Mouse (Mus musculus) ES-E14 (cell line): ENCODE data around the gene Cd2bp2. TPM values are rescaled to one million over a fixed set of nuclear protein-coding genes. Genes with fewer than 3 reads are reported as not detected.

Experiments
- DNase-seq: peaks from one replicate; pipeline ENCODE4 v3.0.0-alpha.2; 2013; ENCODE audit warnings: low read depth, low spot score
- H3K27ac ChIP-seq: 2 replicates; pipeline ENCODE4 v1.5.1; 2012; ENCODE audit warnings: low read depth, mild to moderate bottlenecking, low read length, moderate library complexity, mixed read lengths; ENCODE audit not compliant: poor library complexity, insufficient read depth, severe bottlenecking
- H3K36me3 ChIP-seq: 2 replicates; pipeline ENCODE4 v1.6.1; 2012; ENCODE audit warnings: mild to moderate bottlenecking, low read length, moderate library complexity, mixed read lengths; ENCODE audit not compliant: control insufficient read depth, poor library complexity, insufficient read depth, severe bottlenecking
- H3K4me1 ChIP-seq, 2 experiments: fragments of 150-350 bp in 1 of 2; sonication (generic) in 1 of 2; 2 replicates each; pipeline ENCODE4 v1.6.1; 2012; ENCODE audit warnings: low read length in 2 of 2, mild to moderate bottlenecking in 1 of 2, mixed read lengths in 1 of 2; ENCODE audit not compliant: control insufficient read depth in 2 of 2, insufficient read depth in 2 of 2, poor library complexity in 1 of 2
- H3K4me3 ChIP-seq, 2 experiments: fragments of 150-350 bp in 1 of 2; sonication (generic) in 1 of 2; 2 replicates each; pipeline ENCODE4 v1.5.1; 2012; ENCODE audit warnings: low read length in 2 of 2, low read depth in 1 of 2, mild to moderate bottlenecking in 1 of 2, mixed read lengths in 1 of 2; ENCODE audit not compliant: insufficient read depth in 1 of 2, poor library complexity in 1 of 2, severe bottlenecking in 1 of 2
- H3K9ac ChIP-seq: 2 replicates; pipeline ENCODE4 v1.6.1; 2012; ENCODE audit warnings: low read depth, mild to moderate bottlenecking, low read length, mixed read lengths; ENCODE audit not compliant: poor library complexity, insufficient read depth, severe bottlenecking
- H3K9me3 ChIP-seq: fragments of 150-350 bp; sonication (generic); 2 replicates; pipeline ENCODE4 v1.6.1; 2012; ENCODE audit warnings: low read depth, mild to moderate bottlenecking, low read length; ENCODE audit not compliant: control insufficient read depth, insufficient read depth
- CHD2 ChIP-seq: IDR thresholded peaks from 2 replicates; pipeline ENCODE4 v1.6.1; 2014; ENCODE audit warnings: mild to moderate bottlenecking, low read depth, low read length, inconsistent platforms
- HCFC1 ChIP-seq: IDR thresholded peaks from 2 replicates; pipeline ENCODE4 v1.6.1; 2012; ENCODE audit warnings: low read length, inconsistent platforms, borderline replicate concordance; ENCODE audit not compliant: insufficient read depth
- MAFK ChIP-seq: IDR thresholded peaks from 2 replicates; pipeline ENCODE4 v1.6.1; 2014; ENCODE audit warnings: mild to moderate bottlenecking, low read depth, low read length, inconsistent platforms; ENCODE audit not compliant: insufficient read depth
- ZC3H11A ChIP-seq: IDR thresholded peaks from 2 replicates; pipeline ENCODE4 v1.6.1; 2012; ENCODE audit warnings: low read depth, mild to moderate bottlenecking, inconsistent platforms, low read length, borderline replicate concordance
- ZNF384 ChIP-seq: IDR thresholded peaks from 2 replicates; pipeline ENCODE4 v1.6.1; 2012; ENCODE audit warnings: low read depth, low read length, inconsistent platforms
- in situ Hi-C, 2 experiments: fragments of 600-800 bp; cut with MboI; formaldehyde crosslinking; loops; one replicate each; pipeline ENCODE4 v1.15.1; 2025; ENCODE audit warnings: low sequenced_read_pairs in 2 of 2, inconsistent platforms in 1 of 2; ENCODE audit not compliant: unreplicated experiment in 2 of 2
- total RNA-seq: library from RNA; depleted of rRNA; stranded (reverse); fragments of 300-350 nt; gene quantifications from 2 replicates; pipeline ENCODE4 v1.2.3, GENCODE M21; 2012

The Cd2bp2 gene
- total RNA-seq, 1 experiment: 113 TPM

DNA sequence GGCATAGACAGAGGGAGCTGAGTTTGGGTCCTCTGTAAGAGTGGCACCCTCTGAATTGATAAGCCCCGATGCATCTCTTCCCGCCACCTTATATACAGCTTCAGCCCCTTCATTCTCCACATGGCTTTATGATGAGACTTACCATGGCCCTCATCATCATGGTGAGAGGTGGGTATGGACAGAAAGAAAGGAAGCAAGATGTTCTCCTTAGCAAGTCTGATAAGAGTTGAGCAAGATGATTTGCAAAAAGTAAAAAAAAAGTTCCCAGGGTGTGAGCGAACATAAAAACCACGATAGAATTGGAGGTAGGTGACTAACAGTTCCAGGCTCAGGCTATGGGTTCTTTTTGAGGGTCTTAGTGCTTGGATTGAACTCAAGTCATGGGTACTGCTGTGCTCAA is 22.8 kb upstream of the Cd2bp2 start:
- no peak for DNase-seq
- peaks cover 20 to 21% of the 10 kb centered on the region in 2 experiments for H3K4me1 ChIP-seq
- peaks cover 18% of the 10 kb centered on the region for H3K36me3 ChIP-seq
- H3K9me3 ChIP-seq: no peaks in the 10 kb centered on the region
- H3K4me3 ChIP-seq: peak overlapping the region in 1 of 2 experiments; percentile 55; a peak in 2 of 4 replicates
- H3K27ac ChIP-seq: peak overlapping the region; percentile 30; the same call in 1 of the 2 replicates
- peak overlapping the region; percentile 67; the same call in 1 of the 2 replicates for H3K9ac ChIP-seq
- in situ Hi-C loops: no loop called here
- TF ChIP-seq CHD2 (no peak), ZNF384 (no peak), MAFK (no peak), HCFC1 (no peak), ZC3H11A (no peak)

- in situ Hi-C loops: no loop called here
- Histone ChIP-seq H3K36me3 (peaks cover 18% of the 10 kb centered on the region), H3K4me3 (peak overlapping the region; percentile 18 to 55), H3K27ac (peak overlapping the region; percentile 30), H3K9me3 (no peaks in the 10 kb centered on the region), H3K9ac (peak overlapping the region; percentile 67), H3K4me1 (peaks cover 18 to 21% of the 10 kb centered on the region in 2 experiments)
- no peak for DNase-seq
- TF ChIP-seq CHD2: no peak
Measured at GRCm38 (mm10) chr7:127217901-127218642, 22.2 kb upstream of the Cd2bp2 start.

- Histone ChIP-seq H3K9me3 (no peaks in the 10 kb centered on the region), H3K4me1 (peaks cover 18 to 20% of the 10 kb centered on the region in 2 experiments), H3K36me3 (peaks cover 16% of the 10 kb centered on the region), H3K27ac (peak overlapping the region; percentile 30), H3K4me3 (peak overlapping the region; percentile 18 to 55), H3K9ac (peak overlapping the region; percentile 67)
- in situ Hi-C loops: no loop called here
- TF ChIP-seq MAFK (no peak), ZNF384 (no peak), HCFC1 (no peak), CHD2 (no peak), ZC3H11A (no peak)
- DNase-seq: no peak
Measured at GRCm38 (mm10) chr7:127217475-127217874, 21.6 kb upstream of the Cd2bp2 start.

- Histone ChIP-seq H3K4me3 (peak overlapping the region in 1 of 2 experiments; percentile 55; a peak in 2 of 4 replicates), H3K27ac (peak overlapping the region; percentile 11; the same call in 1 of the 2 replicates)
- in situ Hi-C loops: no loop called here
Measured at GRCm38 (mm10) chr7:127216307-127216706, 20.5 kb upstream of the Cd2bp2 start.

More at GRCm38 (mm10) chr7:127216307-127216706, 20.5 kb upstream of the Cd2bp2 start:
- TF ChIP-seq ZNF384 (no peak), MAFK (no peak), HCFC1 (no peak), CHD2 (no peak), ZC3H11A (no peak)
- H3K36me3 ChIP-seq: peaks cover 16% of the 10 kb centered on the region
- H3K9me3 ChIP-seq: no peaks in the 10 kb centered on the region
- peak overlapping the region; percentile 62; the same call in 1 of the 2 replicates for H3K9ac ChIP-seq
- DNase-seq: no peak
- peaks cover 20% of the 10 kb centered on the region in 2 experiments for H3K4me1 ChIP-seq
